In the genomic region with DNA sequence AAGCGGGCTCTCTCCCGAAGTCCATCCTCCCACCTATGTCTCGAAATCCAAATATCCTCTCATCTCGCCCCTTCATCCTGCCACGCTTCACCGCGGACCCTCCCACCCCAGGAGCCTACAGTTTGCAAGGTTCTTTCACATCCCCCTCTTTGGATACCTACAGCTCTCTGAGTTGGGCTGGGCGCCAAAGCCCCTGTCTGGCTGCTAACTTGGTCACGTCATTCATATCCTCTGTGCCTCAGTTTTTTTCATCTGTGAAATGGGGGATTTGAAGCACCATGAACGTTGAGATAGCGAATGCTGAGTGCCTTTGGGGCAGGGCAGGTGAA, we compare ENCODE assay signal across 9 mouse cellular contexts. TPM values are rescaled to one million over a fixed set of nuclear protein-coding genes. Genes with fewer than 3 reads are reported as not detected.
DNase-seq lines count a peak whose midpoint lies in the region; ATAC-seq lines count a peak whose summit lies in the region.
"Had no signal": no experiment of that assay in that cellular context is flagged by ENCODE, and none has a peak within 500 bp of the region (broad histone marks: within the 10 kb centered on the region; RNA-seq: fewer than 3 reads in every experiment).

No protein-coding gene starts in this region.

- peaks cover 20% of the 10 kb centered on the region for H3K4me1 ChIP-seq in embryonic facial prominence, embryonic 12.5 days
- peaks cover 14% of the 10 kb centered on the region for H3K4me1 ChIP-seq in hindbrain, embryonic 16.5 days (ENCODE audit: control insufficient read depth, insufficient read depth, low read depth, low read length)

- no peak overlapping the region for H3K9ac ChIP-seq in embryonic facial prominence, embryonic 12.5 days
- H3K9ac ChIP-seq in hindbrain, embryonic 16.5 days (ENCODE audit: low read depth, low read length) = peak overlapping the region; percentile 87

- no peaks in the 10 kb centered on the region for H3K27me3 ChIP-seq in embryonic facial prominence, embryonic 12.5 days
- H3K27me3 ChIP-seq in hindbrain, embryonic 16.5 days (replicated peaks; ENCODE audit: control insufficient read depth, insufficient read depth, low read length) = no peaks in the 10 kb centered on the region

- H3K27ac ChIP-seq in embryonic facial prominence, embryonic 12.5 days = no peak overlapping the region
- H3K27ac ChIP-seq in hindbrain, embryonic 16.5 days (ENCODE audit: low read depth, low read length) = peak overlapping the region; percentile 95; the same call in 1 of the 2 replicates

- no peaks in the 10 kb centered on the region for H3K9me3 ChIP-seq in embryonic facial prominence, embryonic 12.5 days
- H3K9me3 ChIP-seq in hindbrain, embryonic 16.5 days (ENCODE audit: control insufficient read depth, low read length) = no peaks in the 10 kb centered on the region

- DNase-seq in layer of hippocampus, adult 9-10 months (ENCODE audit: low spot score) = peak; percentile 4
- no peak for DNase-seq in layer of hippocampus, postnatal 14 days (ENCODE audit: low spot score in 2 of 2)
- no peak for DNase-seq in cerebellum, adult 11-12 months
- no peak for DNase-seq in adrenal gland, adult (ENCODE audit: inconsistent age in 2 of 2, low spot score in 1 of 2)
- no peak for DNase-seq in thymus, adult 18-20 months

- WGBS in embryonic facial prominence, embryonic 12.5 days = 2% methylated on average over 11 of the region's 11 CpGs
- 2% methylated on average over 9 of the region's 11 CpGs for WGBS in hindbrain, embryonic 16.5 days

- ATAC-seq in embryonic facial prominence, embryonic 12.5 days (ENCODE audit: insufficient number of reproducible peaks, insufficient read depth, low FRiP score, low TSS enrichment) = no peak
- ATAC-seq in hindbrain, embryonic 16.5 days = no peak; the same call in 1 of the 2 replicates
- ATAC-seq in monocyte, adult 5-6 weeks (replicated peaks; ENCODE audit: insufficient number of reproducible peaks, low FRiP score, low TSS enrichment, poor library complexity, severe bottlenecking) = 0 out of 2 replicates have a peak, but pooled peaks have one; percentile 15

- peak overlapping the region; percentile 96 for H3K4me3 ChIP-seq in embryonic facial prominence, embryonic 12.5 days
- H3K4me3 ChIP-seq in hindbrain, embryonic 16.5 days (ENCODE audit: low read length) = peak overlapping the region; percentile 64

- H3K4me2 ChIP-seq in embryonic facial prominence, embryonic 12.5 days (replicated peaks) = peak overlapping the region; percentile 53
- peak overlapping the region; percentile 80 for H3K4me2 ChIP-seq in hindbrain, embryonic 16.5 days (ENCODE audit: low read length)

- H3K36me3 ChIP-seq in embryonic facial prominence, embryonic 12.5 days = peaks cover 18% of the 10 kb centered on the region; the same call in 1 of the 2 replicates
- 0 out of 2 replicates have a peak, but pooled peaks cover 2% of the 10 kb centered on the region for H3K36me3 ChIP-seq in hindbrain, embryonic 16.5 days (ENCODE audit: control insufficient read depth, insufficient read depth, low read length)

RNA-seq across cellular contexts. Expression of a gene that starts 0.4 kb away (rescaled TPM):
- 10 to 100 TPM; 27.5 to 28.2 TPM for total RNA-seq in layer of hippocampus, postnatal 14 days (2021)
- polyA plus RNA-seq in embryonic facial prominence, embryonic 12.5 days (2016; fragmentation: Nextera tagmentation; extraction: Ambion mirVana) = 26.4 and 27.2 TPM in 2 replicates
- polyA plus RNA-seq in hindbrain, embryonic 16.5 days (2015; fragmentation: Nextera tagmentation; extraction: Ambion mirVana) = 29.4 and 29.8 TPM in 2 replicates
- total RNA-seq in monocyte, adult 5-6 weeks (2017) = 0.43 TPM in 1 of 3 replicates, not detected in the others
- total RNA-seq: neutrophil, adult 5-6 weeks had no signal

RNA-seq across cellular contexts. Expression of a gene that starts 11.2 kb away (rescaled TPM):
- 1 to 10 TPM; 3.2 to 5.8 TPM for total RNA-seq in layer of hippocampus, postnatal 14 days (2021)
- polyA plus RNA-seq in embryonic facial prominence, embryonic 12.5 days (2016; fragmentation: Nextera tagmentation; extraction: Ambion mirVana) = 3.3 and 3.8 TPM in 2 replicates
- 0.66 and 0.84 TPM in 2 replicates for polyA plus RNA-seq in hindbrain, embryonic 16.5 days (2015; fragmentation: Nextera tagmentation; extraction: Ambion mirVana)
- total RNA-seq in monocyte, adult 5-6 weeks (2017) = 0.57 to 4.5 TPM (median 1.1 TPM) in 3 replicates
- total RNA-seq: neutrophil, adult 5-6 weeks had no signal

RNA-seq across cellular contexts. Expression of a gene that starts 13.7 kb away (rescaled TPM):
- 10 to 100 TPM; 49.4 to 51.6 TPM for total RNA-seq in layer of hippocampus, postnatal 14 days (2021)
- polyA plus RNA-seq in embryonic facial prominence, embryonic 12.5 days (2016; fragmentation: Nextera tagmentation; extraction: Ambion mirVana) = 145 and 154 TPM in 2 replicates
- polyA plus RNA-seq in hindbrain, embryonic 16.5 days (2015; fragmentation: Nextera tagmentation; extraction: Ambion mirVana) = 77.0 and 81.1 TPM in 2 replicates
- total RNA-seq in monocyte, adult 5-6 weeks (2017) = 50.6 to 85.3 TPM (median 72.7 TPM) in 3 replicates

RNA-seq across cellular contexts. Expression of a gene that starts 14.4 kb away (rescaled TPM):
- total RNA-seq in layer of hippocampus, postnatal 14 days (2021) = 10 to 100 TPM; 37.0 to 37.4 TPM
- 31.9 and 34.2 TPM in 2 replicates for polyA plus RNA-seq in embryonic facial prominence, embryonic 12.5 days (2016; fragmentation: Nextera tagmentation; extraction: Ambion mirVana)
- 44.0 and 45.3 TPM in 2 replicates for polyA plus RNA-seq in hindbrain, embryonic 16.5 days (2015; fragmentation: Nextera tagmentation; extraction: Ambion mirVana)
- 3.8 to 6.5 TPM (median 5.5 TPM) in 3 replicates for total RNA-seq in monocyte, adult 5-6 weeks (2017)

RNA-seq across cellular contexts. Expression of a gene that starts 55.2 kb away (rescaled TPM):
- total RNA-seq in layer of hippocampus, postnatal 14 days (2021) = 100 to 1,000 TPM; 157 to 160 TPM
- polyA plus RNA-seq in embryonic facial prominence, embryonic 12.5 days (2016; fragmentation: Nextera tagmentation; extraction: Ambion mirVana) = 20.4 and 20.7 TPM in 2 replicates
- 147 and 162 TPM in 2 replicates for polyA plus RNA-seq in hindbrain, embryonic 16.5 days (2015; fragmentation: Nextera tagmentation; extraction: Ambion mirVana)
- 0.29 to 0.76 TPM in 2 of 3 replicates, not detected in the other for total RNA-seq in monocyte, adult 5-6 weeks (2017)

Comparison
In these comparisons a context has a peak if more than half of its experiments do, and no peak if none do; other contexts are left out.
1. RNA of a gene that starts 0.4 kb away (total RNA-seq): 27.5 to 28.2 TPM in layer of hippocampus, postnatal 14 days; 0.43 TPM in monocyte, adult 5-6 weeks; every median in the first group is over 10 times any median in the second.